Comparison of ENCODE assay signal across 1 mouse cellular context in the genomic region with DNA sequence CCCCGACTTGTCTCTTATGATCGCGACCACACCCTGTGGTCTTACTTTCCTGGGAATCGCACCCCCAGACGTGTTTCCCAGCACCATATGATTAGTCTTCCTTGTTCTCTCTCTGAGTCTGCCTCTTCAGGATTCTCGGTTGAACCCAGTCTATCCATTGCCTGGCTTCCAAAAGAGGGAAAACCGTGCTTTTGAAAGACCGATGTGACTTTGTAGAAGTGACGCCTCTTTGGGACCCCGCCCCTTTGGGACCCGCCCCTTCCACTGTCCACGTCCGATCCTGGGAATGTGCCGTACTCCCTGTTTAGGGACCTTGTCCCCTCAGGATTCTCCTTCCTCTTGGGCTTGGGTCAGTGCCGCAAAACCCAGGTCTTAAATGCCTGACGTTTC.
TF ChIP-seq lines count a peak whose summit lies in the region.

No protein-coding gene starts in this region.

TF ChIP-seq in CH12.LX, 34 proteins besides CTCF, POLR2A, EP300 and RAD21 (continued from another document):
- TF ChIP-seq SIN3A (IDR thresholded peaks at IDR 0.05; ENCODE audit: low read length) (peak; percentile 18; the same call in 1 of the 2 replicates), CHD1 (IDR thresholded peaks at IDR 0.05; ENCODE audit: low read depth, low read length) (0 out of 2 replicates have a peak, but pooled peaks have one; percentile 60)
